Mouse (Mus musculus): ENCODE data around the gene 2900092C05Rik.

DNA sequence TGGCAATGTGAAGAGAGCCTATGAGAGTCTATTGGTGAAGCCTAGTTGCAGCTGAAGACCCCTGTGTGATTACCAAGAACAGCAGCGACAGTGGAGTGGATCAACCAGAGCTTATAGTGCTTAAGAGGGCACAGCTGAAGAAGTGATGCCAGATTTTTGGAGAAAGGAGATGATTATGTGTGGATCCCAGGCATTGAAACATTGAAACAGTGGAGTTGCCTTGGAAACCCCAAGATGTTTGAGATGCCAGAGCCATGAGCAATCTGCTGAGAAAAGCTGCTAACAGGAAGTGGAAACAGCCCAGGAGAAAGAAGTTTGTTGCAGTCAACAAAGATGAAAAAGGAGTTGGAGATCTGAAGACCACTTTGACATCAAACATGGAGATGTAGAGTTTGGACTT lies 1.4 kb upstream of the 2900092C05Rik start:
- no peak for TF ChIP-seq CTCF (IDR thresholded peaks at IDR 0.05; ENCODE audit: low read depth)
- TF ChIP-seq EP300 (IDR thresholded peaks at IDR 0.05; ENCODE audit: low read depth) = no peak

Measured in heart, postnatal 0 days (tissue).